Comparison of ENCODE assay signal across 8 mouse cellular contexts in the genomic region with DNA sequence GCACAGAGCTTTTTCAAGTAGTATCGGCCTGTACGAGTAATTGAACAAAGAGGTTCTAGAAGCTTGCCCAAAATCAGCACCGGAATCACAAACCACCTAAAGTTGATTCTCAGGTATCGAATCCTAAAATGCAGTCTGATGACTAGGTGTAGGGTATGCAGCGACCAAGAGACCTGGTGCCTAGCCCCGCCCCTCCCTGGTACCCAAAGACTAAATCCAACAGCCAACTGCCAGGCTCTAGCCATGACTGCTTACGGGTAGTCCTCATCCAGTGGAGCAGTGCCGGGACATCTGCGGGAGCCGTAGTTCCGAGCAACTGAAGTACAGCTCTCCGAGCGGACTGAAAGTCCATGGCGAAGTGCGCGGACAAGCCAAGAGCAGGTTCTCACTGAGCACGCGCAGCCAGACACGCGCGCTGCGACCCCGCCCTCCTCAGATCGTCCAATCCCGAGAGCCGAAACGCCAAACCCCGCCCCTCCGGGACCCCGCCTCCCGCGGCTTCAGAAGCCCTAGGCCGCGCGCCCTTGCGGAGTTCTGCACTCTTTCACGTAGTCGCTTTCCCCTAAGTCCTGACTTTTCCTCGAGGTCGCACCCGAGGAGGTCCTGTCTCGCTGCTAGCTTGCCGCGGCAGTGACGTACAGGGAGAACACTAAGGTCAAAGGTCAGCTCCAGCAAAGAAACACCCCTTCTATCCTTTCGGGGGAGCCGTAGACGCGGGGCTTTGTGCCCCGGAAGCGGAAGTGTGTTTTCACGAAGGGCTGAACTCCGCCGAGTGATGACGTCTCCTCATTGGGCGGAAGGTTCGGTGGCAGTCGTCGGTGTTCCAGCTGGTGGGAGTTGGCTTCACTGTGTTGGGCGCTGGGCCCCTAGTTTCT. TPM values are rescaled to one million over a fixed set of nuclear protein-coding genes. Genes with fewer than 3 reads are reported as not detected.
A peak's percentile ranks its signal among the peaks of the same experiment; 100 is the strongest.
DNase-seq lines count a peak whose midpoint lies in the region; ATAC-seq and TF ChIP-seq lines count a peak whose summit lies in the region.
"Not testable (repeated sequence)": the region's sequence is repeated elsewhere in the genome, so short reads cannot be mapped to it uniquely, and the experiment has no call there.

A gene (minus strand): TSS at position 385 of the 875 bp plus-strand sequence.
A gene (plus strand): TSS at position 537 of the 875 bp plus-strand sequence.

- peak; percentile 95 to 96 for DNase-seq in B cell, adult 2 months
- DNase-seq in brain, adult 2 months (ENCODE audit: low read depth, low spot score), result peak; percentile 96
- DNase-seq in liver, adult 2 months (ENCODE audit: extremely low read depth, low read depth, low spot score), result peak; percentile 81
- DNase-seq in splenic B cell, adult 2 months (ENCODE audit: low read depth, low spot score), result peak; percentile 95

- H3K9me3 ChIP-seq in heart, embryonic 11.5 days (replicated peaks; ENCODE audit: control insufficient read depth, low read length); kidney, embryonic 16.5 days (ENCODE audit: low read length): not testable (repeated sequence)

- peak within 1 kb of the TSS; percentile 63 for H3K4me2 ChIP-seq in heart, embryonic 11.5 days
- H3K4me2 ChIP-seq in kidney, embryonic 16.5 days (replicated peaks; ENCODE audit: low read depth, low read length), result peak within 1 kb of the TSS; percentile 57
- peak within 1 kb of the TSS; percentile 78 for H3K4me2 ChIP-seq in myocyte (ENCODE audit: low read depth)

- H3K27me3 ChIP-seq in heart, embryonic 11.5 days (ENCODE audit: control insufficient read depth, insufficient read depth, low read length); kidney, embryonic 16.5 days (ENCODE audit: insufficient read depth, low read length); liver, adult 2 months (ENCODE audit: control insufficient read depth, insufficient read depth, low read length); myocyte (ENCODE audit: control insufficient read depth, insufficient read depth, insufficient read length); splenic B cell, adult 2 months (ENCODE audit: control insufficient read depth, insufficient read depth, low read length, poor library complexity, severe bottlenecking): not testable (repeated sequence)

- H3ac ChIP-seq in myocyte (ENCODE audit: control insufficient read depth, insufficient read length), result peak within 1 kb of the TSS; percentile 28

- not testable (repeated sequence) for H3K4me1 ChIP-seq in heart, embryonic 11.5 days (ENCODE audit: control insufficient read depth, insufficient read depth, low read length); kidney, embryonic 16.5 days (ENCODE audit: insufficient read depth, low read length); liver, adult 2 months (ENCODE audit: control insufficient read depth, insufficient read depth, low read length)

- not testable (repeated sequence) for TF ChIP-seq CTCF in liver, adult 2 months (IDR thresholded peaks at IDR 0.05; ENCODE audit: low read depth, low read length)

- under 1% methylated on average over 59 of the region's 60 CpGs for WGBS in heart, embryonic 11.5 days (ENCODE audit: insufficient replicate concordance)
- WGBS in kidney, embryonic 16.5 days, result under 1% methylated on average over 57 of the region's 60 CpGs
- under 1% methylated on average over 60 of the region's 60 CpGs for WGBS in liver, adult 2 months

- TF ChIP-seq POLR2A in liver, adult 2 months (IDR thresholded peaks at IDR 0.05; ENCODE audit: extremely low read depth, insufficient read depth, low read length), result peak; percentile 52; the same call in 1 of the 2 replicates
- peak; percentile 45 for TF ChIP-seq POLR2A in myocyte (IDR thresholded peaks at IDR 0.05; ENCODE audit: insufficient read length, low read depth)

- peak within 1 kb of the TSS; percentile 78 for H3K9ac ChIP-seq in heart, embryonic 11.5 days (ENCODE audit: low read depth, low read length)
- H3K9ac ChIP-seq in kidney, embryonic 16.5 days (replicated peaks; ENCODE audit: low read length), result peak within 1 kb of the TSS; percentile 74
- H3K9ac ChIP-seq in liver, adult 2 months (ENCODE audit: low read depth, low read length), result peak within 1 kb of the TSS; percentile 94

- not testable (repeated sequence) for H3K79me2 ChIP-seq in liver, adult 2 months (ENCODE audit: control insufficient read depth, insufficient read depth, low read length)
- H3K79me2 ChIP-seq in myocyte (ENCODE audit: control insufficient read depth, insufficient read depth), result peaks cover 17% of the 10 kb centered on the region

- peak within 1 kb of the TSS; percentile 71 for H3K4me3 ChIP-seq in heart, embryonic 11.5 days (ENCODE audit: low read depth, low read length)
- peak within 1 kb of the TSS; percentile 66 for H3K4me3 ChIP-seq in kidney, embryonic 16.5 days (ENCODE audit: low read length)
- peak within 1 kb of the TSS; percentile 88 for H3K4me3 ChIP-seq in liver, adult 2 months (ENCODE audit: insufficient read depth, low read depth, low read length)
- H3K4me3 ChIP-seq in myocyte, result peak within 1 kb of the TSS; percentile 49

- peak within 1 kb of the TSS; percentile 77 for H3K27ac ChIP-seq in heart, embryonic 11.5 days (ENCODE audit: low read depth, low read length)
- H3K27ac ChIP-seq in kidney, embryonic 16.5 days (ENCODE audit: low read length), result peak within 1 kb of the TSS; percentile 91
- peak within 1 kb of the TSS; percentile 88 for H3K27ac ChIP-seq in liver, adult 2 months (replicated peaks; ENCODE audit: insufficient read depth, low read depth, low read length)

- not testable (repeated sequence) for H3K36me3 ChIP-seq in heart, embryonic 11.5 days (ENCODE audit: control insufficient read depth, insufficient read depth, low read length); kidney, embryonic 16.5 days (ENCODE audit: insufficient read depth, low read length); liver, adult 2 months (ENCODE audit: control insufficient read depth, insufficient read depth, low read length); myocyte (ENCODE audit: control insufficient read depth, insufficient read depth); splenic B cell, adult 2 months (ENCODE audit: control insufficient read depth, insufficient read depth, low read length, poor library complexity, severe bottlenecking)

- ATAC-seq in erythroblast, adult 5-6 weeks (replicated peaks; ENCODE audit: low FRiP score, poor library complexity, severe bottlenecking), result peak; percentile 94
- ATAC-seq in heart, embryonic 11.5 days (replicated peaks; ENCODE audit: insufficient number of reproducible peaks, low FRiP score, low TSS enrichment), result peak; percentile 96
- peak; percentile 98 for ATAC-seq in kidney, embryonic 16.5 days (ENCODE audit: low FRiP score, low TSS enrichment)

RNA-seq across cellular contexts. Expression of the first gene that starts in this region (rescaled TPM):
- total RNA-seq in erythroblast, adult 5-6 weeks (2015; ENCODE audit: low replicate concordance), result 30.0 and 31.1 TPM in 2 replicates
- 9.1 and 9.9 TPM in 2 replicates for total RNA-seq in erythroblast, adult 5-6 weeks (2017; ENCODE audit: low replicate concordance)
- polyA plus RNA-seq in heart, embryonic 11.5 days (2014; fragmentation: Nextera tagmentation; extraction: Ambion mirVana), result 25.6 and 31.5 TPM in 2 replicates
- 37.3 and 40.8 TPM in 2 replicates for polyA plus RNA-seq in kidney, embryonic 16.5 days (2015; fragmentation: Nextera tagmentation; extraction: Ambion mirVana)
- total RNA-seq in liver, adult 2 months (2014; rRNA removed), result 11.5 and 13.0 TPM in 2 replicates
- 4.5 and 5.5 TPM in 2 replicates for polyA plus RNA-seq in liver, adult 2 months (2012; rRNA removed)
- 4.5 TPM for polyA plus RNA-seq in myocyte (2012; fragmentation: generic; extraction: Trizol)

RNA-seq across cellular contexts. Expression of the second gene that starts in this region (rescaled TPM):
- total RNA-seq in erythroblast, adult 5-6 weeks (2015; ENCODE audit: low replicate concordance), result 31.1 and 33.2 TPM in 2 replicates
- 74.0 and 116 TPM in 2 replicates for total RNA-seq in erythroblast, adult 5-6 weeks (2017; ENCODE audit: low replicate concordance)
- 131 and 159 TPM in 2 replicates for polyA plus RNA-seq in heart, embryonic 11.5 days (2014; fragmentation: Nextera tagmentation; extraction: Ambion mirVana)
- polyA plus RNA-seq in kidney, embryonic 16.5 days (2015; fragmentation: Nextera tagmentation; extraction: Ambion mirVana), result 163 and 186 TPM in 2 replicates
- 52.1 and 91.7 TPM in 2 replicates for total RNA-seq in liver, adult 2 months (2014; rRNA removed)
- polyA plus RNA-seq in liver, adult 2 months (2012; rRNA removed), result 16.5 and 19.5 TPM in 2 replicates
- 28.2 TPM for polyA plus RNA-seq in myocyte (2012; fragmentation: generic; extraction: Trizol)

Comparison
In these comparisons a context has a peak if more than half of its experiments do, and no peak if none do; other contexts are left out.
1. Peak in every context shown above with its lines: DNase-seq, ATAC-seq, H3K4me3 ChIP-seq and H3K27ac ChIP-seq.